Mouse (Mus musculus): Measurements from ENCODE around the gene Gm9639. TPM values are rescaled to one million over a fixed set of nuclear protein-coding genes. Genes with fewer than 3 reads are reported as not detected.
"Not testable (repeated sequence)": the region's sequence is repeated elsewhere in the genome, so short reads cannot be mapped to it uniquely, and the experiment has no call there.

Gm9639 gene
- polyA plus RNA-seq, 1 experiment from 2014 or later: not detected

DNA sequence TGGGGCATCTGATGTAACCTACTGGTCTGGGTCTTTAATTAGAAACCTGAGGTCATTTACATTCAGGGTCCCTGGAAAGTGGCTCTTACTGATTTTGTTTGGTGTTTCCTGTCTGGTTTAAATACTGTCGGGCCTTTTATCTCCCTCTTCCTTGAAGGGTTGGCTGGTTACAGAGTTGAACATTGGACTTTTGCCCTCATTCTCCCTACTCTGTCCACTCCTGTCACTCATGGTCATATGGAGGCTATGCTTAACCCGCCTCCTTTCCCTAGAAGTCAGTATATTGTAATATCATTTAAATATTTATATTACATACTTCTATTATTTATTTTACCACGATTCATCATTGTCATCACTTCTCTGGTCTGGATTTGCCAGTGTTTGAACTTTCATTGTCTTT lies 9.2 kb upstream of the Gm9639 start:
- H3K27me3 ChIP-seq (ENCODE audit: control insufficient read depth, insufficient read depth, low read length): no peaks in the 10 kb centered on the region
- no peak overlapping the region for H3K27ac ChIP-seq (ENCODE audit: low read depth, low read length)
- 63% methylated on average over 3 of the region's 3 CpGs for WGBS (ENCODE audit: insufficient replicate concordance)
- no peak overlapping the region for H3K9ac ChIP-seq (ENCODE audit: low read depth, low read length)
- H3K4me3 ChIP-seq (ENCODE audit: low read depth, low read length): no peak overlapping the region
- H3K9me3 ChIP-seq (replicated peaks; ENCODE audit: control insufficient read depth, low read length): no peaks in the 10 kb centered on the region
- no peak overlapping the region for H3K4me2 ChIP-seq
- no peak for ATAC-seq (replicated peaks; ENCODE audit: insufficient number of reproducible peaks, low FRiP score, low TSS enrichment)
- H3K4me1 ChIP-seq (ENCODE audit: control insufficient read depth, insufficient read depth, low read length): no peaks in the 10 kb centered on the region
- no peaks in the 10 kb centered on the region for H3K36me3 ChIP-seq (ENCODE audit: control insufficient read depth, insufficient read depth, low read length)

DNA sequence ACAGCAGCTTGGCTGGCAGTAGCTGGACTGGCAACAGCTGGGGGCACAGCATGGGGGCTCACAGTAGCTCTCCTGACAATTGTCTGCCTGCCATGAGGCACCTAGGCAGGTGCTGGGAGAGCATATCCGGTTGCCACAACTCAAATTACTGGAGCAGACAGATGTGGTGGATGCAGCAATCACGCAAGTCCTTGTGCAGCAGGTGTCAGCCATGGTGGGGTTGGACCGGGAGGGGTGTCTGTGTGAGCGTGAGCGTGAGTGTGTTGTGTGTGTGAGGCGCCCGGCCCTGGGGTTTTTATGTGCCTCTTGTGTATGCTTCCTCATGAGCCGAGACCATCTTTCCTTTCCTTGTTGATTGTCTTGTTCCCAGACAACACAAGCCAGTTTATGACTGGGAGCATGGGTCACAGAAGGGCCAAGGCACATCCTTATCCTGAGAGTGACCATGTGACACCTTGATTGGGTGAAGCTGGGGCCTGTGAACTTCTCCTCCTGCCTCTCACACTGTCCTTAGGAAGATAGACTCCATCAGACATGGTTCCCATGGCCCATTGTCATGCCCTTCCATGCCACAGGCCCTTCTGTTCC lies 4.1 kb upstream of the Gm9639 start, which contains the start of gene Gm19668:
Gene Gm19668, minus strand, starts transcription at position 213 of the 588 bp plus-strand sequence.
- 49% methylated on average over 8 of the region's 8 CpGs for WGBS (ENCODE audit: insufficient replicate concordance)
- Histone ChIP-seq H3K4me3 (ENCODE audit: low read depth, low read length) (no peak within 1 kb of the TSS), H3K27ac (ENCODE audit: low read depth, low read length) (no peak within 1 kb of the TSS), H3K4me1 (ENCODE audit: control insufficient read depth, insufficient read depth, low read length) (peaks cover 10% of the 10 kb centered on the region), H3K4me2 (no peak within 1 kb of the TSS), H3K9ac (ENCODE audit: low read depth, low read length) (no peak within 1 kb of the TSS), H3K27me3 (ENCODE audit: control insufficient read depth, insufficient read depth, low read length) (no peaks in the 10 kb centered on the region), H3K36me3 (ENCODE audit: control insufficient read depth, insufficient read depth, low read length) (no peaks in the 10 kb centered on the region), H3K9me3 (replicated peaks; ENCODE audit: control insufficient read depth, low read length) (no peaks in the 10 kb centered on the region)
- no peak for ATAC-seq (replicated peaks; ENCODE audit: insufficient number of reproducible peaks, low FRiP score, low TSS enrichment)

DNA sequence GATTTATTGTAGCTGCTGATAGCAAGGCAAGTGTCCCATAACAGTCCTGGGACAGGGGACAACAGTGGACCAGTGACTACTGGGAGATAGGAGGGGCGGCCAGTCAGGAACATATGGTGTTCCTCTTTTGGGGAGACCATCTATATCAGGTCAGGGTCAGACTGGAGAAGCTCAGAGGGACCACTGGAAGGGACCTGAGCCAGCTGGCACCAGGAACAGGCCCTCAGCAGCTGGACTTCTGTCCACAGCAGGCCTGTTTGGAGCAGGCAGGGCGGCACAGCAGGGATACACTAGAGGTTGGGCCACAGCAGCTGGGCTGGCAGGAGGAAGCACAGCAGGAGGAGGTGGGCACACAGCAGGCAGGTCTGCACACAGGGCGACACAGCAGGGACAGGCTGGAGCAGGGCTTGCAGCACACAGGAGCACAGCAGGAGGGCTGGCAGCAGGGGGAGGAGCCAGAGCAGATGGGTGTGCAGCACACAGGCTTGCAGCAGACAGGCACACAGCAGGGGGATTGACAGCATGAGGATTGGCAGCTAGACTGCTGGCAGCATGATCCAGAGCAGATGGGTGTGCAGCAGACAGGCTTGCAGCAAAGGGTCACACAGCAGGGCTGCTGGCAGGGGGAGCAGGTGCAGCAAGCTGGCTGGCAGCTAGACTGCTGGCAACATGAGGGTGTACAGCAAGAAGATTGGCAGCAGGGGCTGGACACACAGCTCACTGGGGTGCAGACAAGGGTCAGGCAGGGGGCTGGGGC lies 3.5 kb upstream of the Gm9639 start:
- H3K27ac ChIP-seq (ENCODE audit: low read depth, low read length); H3K9ac ChIP-seq (ENCODE audit: low read depth, low read length); H3K9me3 ChIP-seq (replicated peaks; ENCODE audit: control insufficient read depth, low read length); H3K27me3 ChIP-seq (ENCODE audit: control insufficient read depth, insufficient read depth, low read length); H3K4me3 ChIP-seq (ENCODE audit: low read depth, low read length); H3K36me3 ChIP-seq (ENCODE audit: control insufficient read depth, insufficient read depth, low read length); H3K4me2 ChIP-seq; ATAC-seq (replicated peaks; ENCODE audit: insufficient number of reproducible peaks, low FRiP score, low TSS enrichment): not testable (repeated sequence)
- peaks cover 10% of the 10 kb centered on the region for H3K4me1 ChIP-seq (ENCODE audit: control insufficient read depth, insufficient read depth, low read length)
- WGBS (ENCODE audit: insufficient replicate concordance): 24% methylated on average over 3 of the region's 3 CpGs

DNA sequence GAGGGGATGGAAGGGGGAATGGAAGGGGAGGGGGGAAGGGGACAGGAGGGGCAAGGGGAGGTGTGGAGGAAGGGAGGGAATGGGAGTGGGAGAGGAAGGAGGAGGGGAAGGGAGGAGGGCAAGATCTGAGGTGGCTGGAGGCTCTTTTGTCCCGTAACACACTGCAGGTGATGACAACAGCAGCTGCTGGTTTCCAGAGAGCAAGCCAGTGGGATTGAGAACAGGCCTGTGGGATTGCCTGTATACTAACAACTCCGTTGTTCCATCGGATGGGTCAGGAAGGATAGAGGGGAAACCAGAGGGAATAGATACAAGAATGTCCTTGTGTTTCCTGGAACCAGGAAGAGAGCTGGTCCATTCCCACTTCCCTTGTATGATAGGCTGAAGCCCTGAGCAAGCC lies 2.8 kb upstream of the Gm9639 start:
- Histone ChIP-seq H3K9me3 (replicated peaks; ENCODE audit: control insufficient read depth, low read length) (no peaks in the 10 kb centered on the region), H3K27ac (ENCODE audit: low read depth, low read length) (no peak overlapping the region), H3K4me2 (no peak overlapping the region), H3K9ac (ENCODE audit: low read depth, low read length) (no peak overlapping the region), H3K36me3 (ENCODE audit: control insufficient read depth, insufficient read depth, low read length) (no peaks in the 10 kb centered on the region), H3K4me3 (ENCODE audit: low read depth, low read length) (no peak overlapping the region), H3K4me1 (ENCODE audit: control insufficient read depth, insufficient read depth, low read length) (peaks cover 10% of the 10 kb centered on the region), H3K27me3 (ENCODE audit: control insufficient read depth, insufficient read depth, low read length) (no peaks in the 10 kb centered on the region)
- 9% methylated on average over 3 of the region's 3 CpGs for WGBS (ENCODE audit: insufficient replicate concordance)
- no peak for ATAC-seq (replicated peaks; ENCODE audit: insufficient number of reproducible peaks, low FRiP score, low TSS enrichment)

DNA sequence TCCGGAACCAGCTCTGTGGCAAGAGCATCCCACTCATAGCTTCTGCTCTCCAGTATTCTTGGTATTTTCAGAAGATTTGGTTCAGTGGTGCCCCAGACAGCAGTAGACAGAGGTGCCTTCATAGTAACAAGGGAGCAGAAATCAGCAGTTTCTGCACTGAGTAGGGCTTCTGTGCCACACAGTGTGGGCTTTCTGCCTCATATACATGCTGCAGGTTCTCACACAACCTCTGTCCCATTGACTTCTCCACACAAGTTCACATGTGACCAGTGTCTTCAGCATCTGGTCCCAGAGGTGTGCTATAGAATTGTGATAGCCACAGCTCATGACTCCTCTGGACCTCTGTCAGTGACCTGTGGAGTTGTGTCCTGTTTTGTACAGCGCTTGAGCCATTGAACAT lies 6.3 kb downstream of the Gm9639 start:
- Histone ChIP-seq H3K36me3 (ENCODE audit: control insufficient read depth, insufficient read depth, low read length) (no peaks in the 10 kb centered on the region), H3K4me1 (ENCODE audit: control insufficient read depth, insufficient read depth, low read length) (no peaks in the 10 kb centered on the region), H3K9me3 (replicated peaks; ENCODE audit: control insufficient read depth, low read length) (no peaks in the 10 kb centered on the region), H3K9ac (ENCODE audit: low read depth, low read length) (no peak overlapping the region), H3K4me3 (ENCODE audit: low read depth, low read length) (no peak overlapping the region), H3K27ac (ENCODE audit: low read depth, low read length) (no peak overlapping the region), H3K27me3 (ENCODE audit: control insufficient read depth, insufficient read depth, low read length) (no peaks in the 10 kb centered on the region), H3K4me2 (no peak overlapping the region)
- no peak for ATAC-seq (replicated peaks; ENCODE audit: insufficient number of reproducible peaks, low FRiP score, low TSS enrichment)
- 72% methylated on average over 2 of the region's 2 CpGs for WGBS (ENCODE audit: insufficient replicate concordance)

DNA sequence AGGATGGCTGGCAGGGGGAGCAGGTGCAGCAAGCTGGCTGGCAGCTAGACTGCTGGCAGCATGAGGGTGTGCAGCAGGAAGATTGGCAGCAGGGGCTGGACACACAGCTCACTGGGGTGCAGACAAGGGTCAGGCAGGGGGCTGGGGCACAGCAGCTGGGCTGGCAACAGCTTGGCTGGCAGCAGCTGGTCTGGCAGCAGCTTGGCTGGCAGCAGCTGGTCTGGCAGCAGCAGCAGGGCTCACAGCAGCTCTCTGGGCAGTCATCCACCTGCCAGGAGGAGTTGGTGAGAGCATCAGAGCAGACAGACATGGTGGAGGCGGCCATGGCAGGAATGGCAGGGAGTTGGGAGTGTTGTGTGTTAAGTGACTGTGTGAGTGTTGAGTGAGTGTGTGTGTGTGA lies 7.0 kb downstream of the Gm9639 start, which contains the start of gene Gm7137:
Gene Gm7137, minus strand, starts transcription at position 325 of the 400 bp plus-strand sequence.
- H3K4me1 ChIP-seq (ENCODE audit: control insufficient read depth, insufficient read depth, low read length); H3K9ac ChIP-seq (ENCODE audit: low read depth, low read length); H3K27me3 ChIP-seq (ENCODE audit: control insufficient read depth, insufficient read depth, low read length); H3K9me3 ChIP-seq (replicated peaks; ENCODE audit: control insufficient read depth, low read length); ATAC-seq (replicated peaks; ENCODE audit: insufficient number of reproducible peaks, low FRiP score, low TSS enrichment); H3K27ac ChIP-seq (ENCODE audit: low read depth, low read length); H3K36me3 ChIP-seq (ENCODE audit: control insufficient read depth, insufficient read depth, low read length); H3K4me3 ChIP-seq (ENCODE audit: low read depth, low read length); H3K4me2 ChIP-seq: not testable (repeated sequence)
- no CpG with 5 or more reads among the region's 1 CpGs for WGBS (ENCODE audit: insufficient replicate concordance)

DNA sequence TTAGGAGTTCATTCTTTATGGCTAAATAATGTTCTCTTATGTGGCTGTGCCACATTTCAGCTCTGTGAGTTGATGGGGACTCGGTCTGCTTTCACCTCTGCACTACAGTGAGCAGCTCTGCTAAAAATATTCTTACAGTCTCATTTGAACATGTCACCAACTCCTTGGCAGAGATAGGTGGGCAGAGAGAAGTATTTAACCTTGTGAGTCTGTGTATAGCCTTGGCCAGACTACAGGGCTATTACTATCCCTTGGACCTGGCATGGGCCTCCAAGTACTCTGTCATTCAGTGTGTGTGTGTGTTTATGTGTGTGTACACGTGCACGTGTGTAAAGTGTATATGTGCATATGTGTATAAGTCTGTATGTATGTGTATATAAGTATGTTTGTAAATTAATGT lies 11.5 kb downstream of the Gm9639 start:
- not testable (repeated sequence) for H3K4me3 ChIP-seq (ENCODE audit: low read depth, low read length); H3K4me1 ChIP-seq (ENCODE audit: control insufficient read depth, insufficient read depth, low read length); H3K9ac ChIP-seq (ENCODE audit: low read depth, low read length); H3K36me3 ChIP-seq (ENCODE audit: control insufficient read depth, insufficient read depth, low read length); H3K27ac ChIP-seq (ENCODE audit: low read depth, low read length); H3K9me3 ChIP-seq (replicated peaks; ENCODE audit: control insufficient read depth, low read length); H3K27me3 ChIP-seq (ENCODE audit: control insufficient read depth, insufficient read depth, low read length); ATAC-seq (replicated peaks; ENCODE audit: insufficient number of reproducible peaks, low FRiP score, low TSS enrichment); H3K4me2 ChIP-seq
- WGBS (ENCODE audit: insufficient replicate concordance): 83% methylated on average over 2 of the region's 3 CpGs

DNA sequence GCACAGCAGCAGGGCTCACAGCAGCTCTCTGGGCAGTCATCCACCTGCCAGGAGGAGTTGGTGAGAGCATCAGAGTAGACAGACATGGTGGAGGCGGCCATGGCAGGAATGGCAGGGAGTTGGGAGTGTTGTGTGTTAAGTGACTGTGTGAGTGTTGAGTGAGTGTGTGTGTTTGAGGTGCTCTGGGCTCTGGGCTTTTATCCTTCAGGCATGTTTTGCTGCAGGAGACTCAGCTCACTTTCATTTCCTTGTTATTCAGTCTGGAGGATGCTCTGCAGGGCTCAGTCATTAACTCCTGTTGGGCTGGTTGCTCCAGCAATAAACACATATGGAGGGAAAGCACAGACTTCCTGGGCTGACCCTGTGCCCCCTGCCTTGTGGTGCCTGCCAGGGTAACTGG lies 12.4 kb downstream of the Gm9639 start, which contains the start of gene Gm3250:
Gene Gm3250, minus strand, starts transcription at position 101 of the 400 bp plus-strand sequence.
- not testable (repeated sequence) for H3K4me2 ChIP-seq; H3K36me3 ChIP-seq (ENCODE audit: control insufficient read depth, insufficient read depth, low read length); H3K4me1 ChIP-seq (ENCODE audit: control insufficient read depth, insufficient read depth, low read length); ATAC-seq (replicated peaks; ENCODE audit: insufficient number of reproducible peaks, low FRiP score, low TSS enrichment); H3K9ac ChIP-seq (ENCODE audit: low read depth, low read length); H3K9me3 ChIP-seq (replicated peaks; ENCODE audit: control insufficient read depth, low read length); H3K27ac ChIP-seq (ENCODE audit: low read depth, low read length); H3K27me3 ChIP-seq (ENCODE audit: control insufficient read depth, insufficient read depth, low read length); H3K4me3 ChIP-seq (ENCODE audit: low read depth, low read length)
- WGBS (ENCODE audit: insufficient replicate concordance): 43% methylated on average over 1 of the region's 1 CpGs

DNA sequence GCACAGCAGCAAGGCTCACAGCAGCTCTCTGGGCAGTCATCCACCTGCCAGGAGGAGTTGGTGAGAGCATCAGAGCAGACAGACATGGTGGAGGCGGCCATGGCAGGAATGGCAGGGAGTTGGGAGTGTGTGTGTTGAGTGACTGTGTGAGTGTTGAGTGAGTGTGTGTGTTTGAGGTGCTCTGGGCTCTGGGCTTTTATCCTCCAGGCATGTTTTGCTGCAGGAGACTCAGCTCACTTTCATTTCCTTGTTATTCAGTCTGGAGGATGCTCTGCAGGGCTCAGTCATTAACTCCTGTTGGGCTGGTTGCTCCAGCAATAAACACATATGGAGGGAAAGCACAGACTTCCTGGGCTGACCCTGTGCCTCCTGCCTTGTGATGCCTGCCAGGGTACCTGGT lies 18.0 kb downstream of the Gm9639 start, which contains the start of gene Gm7138:
Gene Gm7138, minus strand, starts transcription at position 101 of the 400 bp plus-strand sequence.
- H3K36me3 ChIP-seq (ENCODE audit: control insufficient read depth, insufficient read depth, low read length); H3K27me3 ChIP-seq (ENCODE audit: control insufficient read depth, insufficient read depth, low read length); H3K4me1 ChIP-seq (ENCODE audit: control insufficient read depth, insufficient read depth, low read length); ATAC-seq (replicated peaks; ENCODE audit: insufficient number of reproducible peaks, low FRiP score, low TSS enrichment); H3K4me2 ChIP-seq; H3K27ac ChIP-seq (ENCODE audit: low read depth, low read length); H3K9ac ChIP-seq (ENCODE audit: low read depth, low read length); H3K9me3 ChIP-seq (replicated peaks; ENCODE audit: control insufficient read depth, low read length); H3K4me3 ChIP-seq (ENCODE audit: low read depth, low read length): not testable (repeated sequence)
- 50% methylated on average over 1 of the region's 1 CpGs for WGBS (ENCODE audit: insufficient replicate concordance)
